Mouse (Mus musculus): ENCODE results near the gene 1700029I15Rik.

The 1700029I15Rik gene

GRCm38 (mm10) chr2:92373437-92373813 lies 8.9 kb upstream of the 1700029I15Rik start:
- no peak for DNase-seq (ENCODE audit: low read depth, low spot score)

- DNase-seq (ENCODE audit: low read depth, low spot score) = peak; percentile 62
Measured at GRCm38 (mm10) chr2:92374514-92374913, 7.8 kb upstream of the 1700029I15Rik start, which contains the start of the genes Pex16 and Large2. TSS of gene Pex16 (plus strand) at chr2:92374676. TSS of gene Large2 (minus strand) at chr2:92374869.

GRCm38 (mm10) chr2:92375099-92375623 lies 7.2 kb upstream of the 1700029I15Rik start:
- peak; percentile 98 for DNase-seq (ENCODE audit: low read depth, low spot score)

- DNase-seq (ENCODE audit: low read depth, low spot score) = no peak
Measured at GRCm38 (mm10) chr2:92375788-92376187, 6.5 kb upstream of the 1700029I15Rik start.

GRCm38 (mm10) chr2:92376300-92376699 lies 6.0 kb upstream of the 1700029I15Rik start:
- DNase-seq (ENCODE audit: low read depth, low spot score) = no peak

- DNase-seq (ENCODE audit: low read depth, low spot score) = no peak
Measured at GRCm38 (mm10) chr2:92377320-92377719, 5.0 kb upstream of the 1700029I15Rik start.

- peak; percentile 57 for DNase-seq (ENCODE audit: low read depth, low spot score)
Measured at GRCm38 (mm10) chr2:92379783-92380494, 2.4 kb upstream of the 1700029I15Rik start.

- DNase-seq (ENCODE audit: low read depth, low spot score) = no peak
Measured at GRCm38 (mm10) chr2:92380495-92381050, 1.8 kb upstream of the 1700029I15Rik start.

GRCm38 (mm10) chr2:92381161-92381560 lies 1.2 kb upstream of the 1700029I15Rik start:
- DNase-seq (ENCODE audit: low read depth, low spot score) = no peak

- no peak for DNase-seq (ENCODE audit: low read depth, low spot score)
Measured at GRCm38 (mm10) chr2:92382759-92383158, 421 bp downstream of the 1700029I15Rik start.

GRCm38 (mm10) chr2:92384101-92384500 lies 1.8 kb downstream of the 1700029I15Rik start:
- DNase-seq (ENCODE audit: low read depth, low spot score) = no peak

GRCm38 (mm10) chr2:92385113-92386051 lies 3.0 kb downstream of the 1700029I15Rik start:
- no peak for DNase-seq (ENCODE audit: low read depth, low spot score)

- DNase-seq (ENCODE audit: low read depth, low spot score) = no peak
Measured at GRCm38 (mm10) chr2:92386821-92387570, 4.7 kb downstream of the 1700029I15Rik start.

- no peak for DNase-seq (ENCODE audit: low read depth, low spot score)
Measured at GRCm38 (mm10) chr2:92387646-92388045, 5.3 kb downstream of the 1700029I15Rik start.

- DNase-seq (ENCODE audit: low read depth, low spot score) = no peak
Measured at GRCm38 (mm10) chr2:92388081-92388517, 5.8 kb downstream of the 1700029I15Rik start.

GRCm38 (mm10) chr2:92388891-92389641 lies 6.7 kb downstream of the 1700029I15Rik start:
- no peak for DNase-seq (ENCODE audit: low read depth, low spot score)

GRCm38 (mm10) chr2:92389645-92390044 lies 7.3 kb downstream of the 1700029I15Rik start:
- DNase-seq (ENCODE audit: low read depth, low spot score) = no peak

GRCm38 (mm10) chr2:92390206-92390930 lies 8.0 kb downstream of the 1700029I15Rik start:
- DNase-seq (ENCODE audit: low read depth, low spot score) = no peak

- DNase-seq (ENCODE audit: low read depth, low spot score) = no peak
Measured at GRCm38 (mm10) chr2:92391116-92391515, 8.8 kb downstream of the 1700029I15Rik start.
